Comparison of ENCODE assay signal across 7 mouse cellular contexts in genomic region chr16:16302369-16303137, GRCm38 (mm10). TPM values are rescaled to one million over a fixed set of nuclear protein-coding genes. Genes with fewer than 3 reads are reported as not detected.
DNase-seq lines count a peak whose midpoint lies in the region; ATAC-seq lines count a peak whose summit lies in the region.

TSS of gene Yars2 (plus strand) at chr16:16302965.

- no peaks in the 10 kb centered on the region for H3K9me3 ChIP-seq in embryonic facial prominence, embryonic 11.5 days (replicated peaks; ENCODE audit: control insufficient read depth, low read length)
- H3K9me3 ChIP-seq in limb, embryonic 11.5 days (ENCODE audit: control insufficient read depth, low read length) = no peaks in the 10 kb centered on the region
- no peaks in the 10 kb centered on the region for H3K9me3 ChIP-seq in midbrain, embryonic 14.5 days (ENCODE audit: control insufficient read depth, low read length)

- ATAC-seq in embryonic facial prominence, embryonic 11.5 days (replicated peaks; ENCODE audit: insufficient number of reproducible peaks, low FRiP score, low TSS enrichment, low read depth) = peak; percentile 98
- ATAC-seq in limb, embryonic 11.5 days (ENCODE audit: insufficient number of reproducible peaks, low FRiP score, low TSS enrichment, low read depth) = peak; percentile 97
- peak; percentile 98 for ATAC-seq in midbrain, embryonic 14.5 days (ENCODE audit: low FRiP score, low TSS enrichment)

- H3K36me3 ChIP-seq in embryonic facial prominence, embryonic 11.5 days (replicated peaks; ENCODE audit: control insufficient read depth, insufficient read depth, low read depth, low read length) = peaks cover 3% of the 10 kb centered on the region
- 0 out of 2 replicates have a peak, but pooled peaks cover 2% of the 10 kb centered on the region for H3K36me3 ChIP-seq in limb, embryonic 11.5 days (ENCODE audit: control insufficient read depth, insufficient read depth, low read length)
- H3K36me3 ChIP-seq in midbrain, embryonic 14.5 days (ENCODE audit: control insufficient read depth, insufficient read depth, low read length) = peaks cover 16% of the 10 kb centered on the region

- WGBS in embryonic facial prominence, embryonic 11.5 days = under 1% methylated on average over 41 of the region's 50 CpGs
- under 1% methylated on average over 48 of the region's 50 CpGs for WGBS in limb, embryonic 11.5 days
- WGBS in midbrain, embryonic 14.5 days = under 1% methylated on average over 50 of the region's 50 CpGs

- DNase-seq in adrenal gland, postnatal 14 days = peak; percentile 95
- peak; percentile 93 for DNase-seq in embryonic facial prominence, embryonic 11.5 days (ENCODE audit: low spot score)
- peak; percentile 99 for DNase-seq in heart, adult 11 months
- peak; percentile 93 for DNase-seq in kidney, adult 18-20 months
- DNase-seq in limb, embryonic 11.5 days (ENCODE audit: low spot score) = peak; percentile 88
- peak; percentile 97 for DNase-seq in midbrain, embryonic 14.5 days
- DNase-seq in spleen, adult 18-20 months = peak; percentile 80 to 82

- peak within 1 kb of the TSS; percentile 87 for H3K27ac ChIP-seq in embryonic facial prominence, embryonic 11.5 days (replicated peaks; ENCODE audit: low read depth, low read length)
- peak within 1 kb of the TSS; percentile 75 for H3K27ac ChIP-seq in limb, embryonic 11.5 days (replicated peaks; ENCODE audit: low read depth, low read length)
- H3K27ac ChIP-seq in midbrain, embryonic 14.5 days (replicated peaks; ENCODE audit: low read depth, low read length) = peak within 1 kb of the TSS; percentile 93

- peak within 1 kb of the TSS; percentile 96 for H3K4me3 ChIP-seq in embryonic facial prominence, embryonic 11.5 days (ENCODE audit: low read depth, low read length)
- H3K4me3 ChIP-seq in limb, embryonic 11.5 days (ENCODE audit: low read depth, low read length) = peak within 1 kb of the TSS; percentile 81
- H3K4me3 ChIP-seq in midbrain, embryonic 14.5 days (replicated peaks; ENCODE audit: low read depth, low read length) = peak within 1 kb of the TSS; percentile 94

- H3K4me2 ChIP-seq in embryonic facial prominence, embryonic 11.5 days (ENCODE audit: low read depth, low read length) = peak within 1 kb of the TSS; percentile 61
- H3K4me2 ChIP-seq in limb, embryonic 11.5 days (ENCODE audit: low read depth, severe bottlenecking) = peak within 1 kb of the TSS; percentile 53
- peak within 1 kb of the TSS; percentile 91 for H3K4me2 ChIP-seq in midbrain, embryonic 14.5 days (ENCODE audit: low read length)

- no peaks in the 10 kb centered on the region for H3K27me3 ChIP-seq in embryonic facial prominence, embryonic 11.5 days (ENCODE audit: control insufficient read depth, insufficient read depth, low read length)
- no peaks in the 10 kb centered on the region for H3K27me3 ChIP-seq in limb, embryonic 11.5 days (ENCODE audit: control insufficient read depth, insufficient read depth, low read length)
- no peaks in the 10 kb centered on the region for H3K27me3 ChIP-seq in midbrain, embryonic 14.5 days (ENCODE audit: control insufficient read depth, insufficient read depth, low read length)

- peak within 1 kb of the TSS; percentile 90 for H3K9ac ChIP-seq in embryonic facial prominence, embryonic 11.5 days (replicated peaks; ENCODE audit: low read length)
- peak within 1 kb of the TSS; percentile 85 for H3K9ac ChIP-seq in limb, embryonic 11.5 days (ENCODE audit: low read length)
- peak within 1 kb of the TSS; percentile 74 for H3K9ac ChIP-seq in midbrain, embryonic 14.5 days (replicated peaks; ENCODE audit: low read length)

- H3K4me1 ChIP-seq in embryonic facial prominence, embryonic 11.5 days (ENCODE audit: control insufficient read depth, insufficient read depth, low read length) = no peaks in the 10 kb centered on the region
- H3K4me1 ChIP-seq in limb, embryonic 11.5 days (ENCODE audit: control insufficient read depth, insufficient read depth, low read length) = 0 out of 2 replicates have a peak, but pooled peaks cover 5% of the 10 kb centered on the region
- H3K4me1 ChIP-seq in midbrain, embryonic 14.5 days (ENCODE audit: control insufficient read depth, insufficient read depth, low read length) = peaks cover 13% of the 10 kb centered on the region; the same call in 1 of the 2 replicates

RNA-seq across cellular contexts. Expression of gene Yars2, which starts in this region (rescaled TPM):
- 33.8 and 41.7 TPM in 2 replicates for total RNA-seq in adrenal gland, postnatal 14 days (2021)
- 41.6 and 47.8 TPM in 2 replicates for polyA plus RNA-seq in embryonic facial prominence, embryonic 11.5 days (2014; fragmentation: Nextera tagmentation; extraction: Ambion mirVana)
- 45.0 and 46.6 TPM in 2 replicates for polyA plus RNA-seq in limb, embryonic 11.5 days (2014; fragmentation: Nextera tagmentation; extraction: Ambion mirVana)
- 25.1 and 26.5 TPM in 2 replicates for polyA plus RNA-seq in midbrain, embryonic 14.5 days (2014; fragmentation: Nextera tagmentation; extraction: Ambion mirVana)

Comparison
In these comparisons a context has a peak if more than half of its experiments do, and no peak if none do; other contexts are left out.
1. Peak in every context shown above with its lines: DNase-seq, ATAC-seq, H3K4me3 ChIP-seq and H3K27ac ChIP-seq.